Mouse (Mus musculus): ENCODE data around the gene Cyp27a1.

DNA sequence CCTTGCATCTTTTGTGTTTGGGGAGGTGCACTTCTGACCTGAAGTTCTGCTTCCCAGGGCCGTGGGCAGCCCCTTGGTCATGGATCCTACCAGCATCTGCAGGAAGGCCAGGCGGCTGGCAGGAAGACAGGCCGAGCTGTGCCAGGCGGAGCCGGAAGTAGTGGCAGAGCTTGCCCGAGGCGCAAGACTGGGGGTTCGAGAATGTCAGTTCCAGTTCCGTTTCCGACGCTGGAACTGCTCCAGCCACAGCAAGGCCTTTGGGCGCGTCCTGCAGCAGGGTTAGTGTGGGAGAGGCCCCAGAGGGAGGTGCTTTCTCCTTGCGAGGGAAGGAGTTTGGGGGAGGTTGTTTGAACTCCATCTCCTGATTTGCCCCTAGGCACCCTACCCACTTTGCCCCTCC, 68.7 kb downstream of the Cyp27a1 start:
- TF ChIP-seq POLR2A (IDR thresholded peaks at IDR 0.05; ENCODE audit: low read depth, low read length) (no peak), CTCF (IDR thresholded peaks at IDR 0.05; ENCODE audit: borderline replicate concordance, insufficient read depth, low read length) (no peak)

Data from embryonic fibroblast, embryonic 13.5 days (primary cell).